Mouse (Mus musculus) ES-E14 (cell line): ENCODE measurements around the gene Ralgps1. TPM values are rescaled to one million over a fixed set of nuclear protein-coding genes. Genes with fewer than 3 reads are reported as not detected.
"Not testable (repeated sequence)": the region's sequence is repeated elsewhere in the genome, so short reads cannot be mapped to it uniquely, and the experiment has no call there.

Experiments
- DNase-seq: peaks from one replicate; pipeline ENCODE4 v3.0.0-alpha.2; 2013; ENCODE audit warnings: low read depth, low spot score
- H3K27ac ChIP-seq: 2 replicates; pipeline ENCODE4 v1.5.1; 2012; ENCODE audit warnings: low read depth, mild to moderate bottlenecking, low read length, moderate library complexity, mixed read lengths; ENCODE audit not compliant: poor library complexity, insufficient read depth, severe bottlenecking
- H3K36me3 ChIP-seq: 2 replicates; pipeline ENCODE4 v1.6.1; 2012; ENCODE audit warnings: mild to moderate bottlenecking, low read length, moderate library complexity, mixed read lengths; ENCODE audit not compliant: control insufficient read depth, poor library complexity, insufficient read depth, severe bottlenecking
- H3K4me1 ChIP-seq, 2 experiments: fragments of 150-350 bp in 1 of 2; sonication (generic) in 1 of 2; 2 replicates each; pipeline ENCODE4 v1.6.1; 2012; ENCODE audit warnings: low read length in 2 of 2, mild to moderate bottlenecking in 1 of 2, mixed read lengths in 1 of 2; ENCODE audit not compliant: control insufficient read depth in 2 of 2, insufficient read depth in 2 of 2, poor library complexity in 1 of 2
- H3K4me3 ChIP-seq, 2 experiments: fragments of 150-350 bp in 1 of 2; sonication (generic) in 1 of 2; 2 replicates each; pipeline ENCODE4 v1.5.1; 2012; ENCODE audit warnings: low read length in 2 of 2, low read depth in 1 of 2, mild to moderate bottlenecking in 1 of 2, mixed read lengths in 1 of 2; ENCODE audit not compliant: insufficient read depth in 1 of 2, poor library complexity in 1 of 2, severe bottlenecking in 1 of 2
- H3K9ac ChIP-seq: 2 replicates; pipeline ENCODE4 v1.6.1; 2012; ENCODE audit warnings: low read depth, mild to moderate bottlenecking, low read length, mixed read lengths; ENCODE audit not compliant: poor library complexity, insufficient read depth, severe bottlenecking
- H3K9me3 ChIP-seq: fragments of 150-350 bp; sonication (generic); 2 replicates; pipeline ENCODE4 v1.6.1; 2012; ENCODE audit warnings: low read depth, mild to moderate bottlenecking, low read length; ENCODE audit not compliant: control insufficient read depth, insufficient read depth
- CHD2 ChIP-seq: IDR thresholded peaks from 2 replicates; pipeline ENCODE4 v1.6.1; 2014; ENCODE audit warnings: mild to moderate bottlenecking, low read depth, low read length, inconsistent platforms
- HCFC1 ChIP-seq: IDR thresholded peaks from 2 replicates; pipeline ENCODE4 v1.6.1; 2012; ENCODE audit warnings: low read length, inconsistent platforms, borderline replicate concordance; ENCODE audit not compliant: insufficient read depth
- MAFK ChIP-seq: IDR thresholded peaks from 2 replicates; pipeline ENCODE4 v1.6.1; 2014; ENCODE audit warnings: mild to moderate bottlenecking, low read depth, low read length, inconsistent platforms; ENCODE audit not compliant: insufficient read depth
- ZC3H11A ChIP-seq: IDR thresholded peaks from 2 replicates; pipeline ENCODE4 v1.6.1; 2012; ENCODE audit warnings: low read depth, mild to moderate bottlenecking, inconsistent platforms, low read length, borderline replicate concordance
- ZNF384 ChIP-seq: IDR thresholded peaks from 2 replicates; pipeline ENCODE4 v1.6.1; 2012; ENCODE audit warnings: low read depth, low read length, inconsistent platforms
- in situ Hi-C, 2 experiments: fragments of 600-800 bp; cut with MboI; formaldehyde crosslinking; loops; one replicate each; pipeline ENCODE4 v1.15.1; 2025; ENCODE audit warnings: low sequenced_read_pairs in 2 of 2, inconsistent platforms in 1 of 2; ENCODE audit not compliant: unreplicated experiment in 2 of 2
- total RNA-seq: library from RNA; depleted of rRNA; stranded (reverse); fragments of 300-350 nt; gene quantifications from 2 replicates; pipeline ENCODE4 v1.2.3, GENCODE M21; 2012

Gene Ralgps1
- total RNA-seq, 1 experiment, result 5.4 TPM

DNA sequence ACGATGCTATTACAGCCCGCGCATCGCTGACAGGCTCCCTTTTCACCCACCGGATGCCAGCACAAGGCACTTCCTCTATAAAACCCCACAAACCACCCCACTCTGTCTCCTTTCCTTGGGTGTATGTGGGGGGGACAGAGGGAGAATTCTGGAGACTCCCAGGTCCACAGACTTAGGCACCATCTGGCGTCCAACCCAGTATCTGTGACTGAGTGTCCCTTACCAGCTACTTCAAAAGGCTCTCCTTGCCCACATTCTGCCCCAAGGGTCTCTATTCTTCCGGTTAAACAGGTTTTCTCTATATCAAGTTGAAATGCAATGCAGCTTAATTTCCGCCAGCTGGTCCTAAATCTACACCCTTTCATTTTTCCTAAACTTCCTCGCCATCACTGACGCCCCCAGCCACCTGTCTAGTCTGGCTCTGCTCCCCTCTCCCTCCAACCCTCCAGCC, 276.0 kb downstream of the Ralgps1 start:
- Histone ChIP-seq H3K27ac (no peak overlapping the region), H3K4me3 (no peak overlapping the region), H3K9me3 (no peaks in the 10 kb centered on the region), H3K4me1 (no peaks in the 10 kb centered on the region), H3K36me3 (no peaks in the 10 kb centered on the region), H3K9ac (no peak overlapping the region)
- TF ChIP-seq ZNF384 (no peak), HCFC1 (no peak)
- DNase-seq, result no peak
- in situ Hi-C loops, result no loop called here

DNA sequence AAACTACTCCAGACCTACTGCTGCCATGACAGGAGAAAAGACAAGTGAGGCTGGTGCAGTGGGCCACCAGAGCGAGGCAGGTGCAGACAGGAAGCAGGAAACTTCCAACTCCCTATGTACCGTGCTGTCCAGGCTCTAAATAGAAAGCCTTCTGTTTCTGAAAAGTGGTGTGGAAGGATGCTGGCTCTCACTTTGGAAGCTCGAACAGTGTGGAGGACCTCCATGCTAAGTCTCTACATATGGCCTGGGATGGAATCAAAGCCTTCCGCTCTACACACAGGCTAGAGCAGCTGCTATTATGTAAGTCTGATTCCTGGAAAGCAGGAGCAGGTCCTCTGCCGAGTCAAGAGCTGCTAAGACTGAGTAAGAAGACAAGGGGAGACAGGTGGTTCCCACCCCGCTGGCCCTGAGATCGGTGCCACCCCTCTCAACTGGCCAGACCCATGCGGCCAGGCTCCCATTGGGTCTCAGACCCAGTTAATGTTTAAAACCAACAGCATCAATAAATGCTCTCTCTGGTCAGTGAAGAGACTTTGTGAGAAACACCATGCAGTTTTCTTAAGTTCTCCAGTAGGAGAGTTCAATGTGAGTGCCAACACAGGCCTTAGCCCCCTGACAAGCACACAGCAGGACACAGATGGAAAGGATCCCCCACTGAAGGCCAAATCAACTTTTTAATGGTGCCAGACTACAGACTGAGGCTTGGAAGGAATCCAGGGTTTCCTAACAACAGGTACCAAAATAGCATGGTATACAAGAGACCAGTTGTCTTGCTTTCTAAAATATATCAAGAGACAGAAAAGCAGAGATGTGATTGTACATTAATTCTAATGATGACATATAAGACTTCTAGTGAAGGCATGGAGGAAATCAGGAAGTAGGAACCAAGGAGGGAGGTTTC, 280.4 kb downstream of the Ralgps1 start:
- Histone ChIP-seq H3K9me3 (no peaks in the 10 kb centered on the region), H3K36me3 (no peaks in the 10 kb centered on the region), H3K4me3 (no peak overlapping the region), H3K9ac (no peak overlapping the region), H3K4me1 (no peaks in the 10 kb centered on the region), H3K27ac (no peak overlapping the region)
- in situ Hi-C loops, result no loop called here
- TF ChIP-seq ZC3H11A, result no peak
- TF ChIP-seq ZNF384, result no peak
- no peak for TF ChIP-seq MAFK
- no peak for TF ChIP-seq CHD2
- no peak for TF ChIP-seq HCFC1
- DNase-seq, result no peak

DNA sequence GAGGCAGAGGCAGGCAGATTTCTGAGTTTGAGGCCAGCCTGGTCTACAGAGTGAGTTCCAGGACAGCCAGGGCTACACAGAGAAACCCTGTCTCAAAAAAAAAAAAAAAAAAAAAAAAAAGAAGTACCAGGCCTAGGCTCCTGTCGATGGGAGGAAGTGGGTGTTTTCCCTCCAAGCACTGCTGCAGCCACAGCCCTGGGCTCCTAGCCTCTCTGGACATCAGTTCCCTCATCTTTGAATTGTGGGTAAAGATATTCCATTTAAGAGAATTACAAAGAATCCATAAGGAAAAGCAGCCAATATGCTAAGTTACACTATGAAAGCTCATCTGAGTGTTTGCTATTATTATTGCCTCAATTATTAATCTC, 281.3 kb downstream of the Ralgps1 start:
- H3K36me3 ChIP-seq, H3K27ac ChIP-seq, H3K4me3 ChIP-seq, H3K9ac ChIP-seq, H3K4me1 ChIP-seq, in situ Hi-C loops, DNase-seq, H3K9me3 ChIP-seq: not testable (repeated sequence)

DNA sequence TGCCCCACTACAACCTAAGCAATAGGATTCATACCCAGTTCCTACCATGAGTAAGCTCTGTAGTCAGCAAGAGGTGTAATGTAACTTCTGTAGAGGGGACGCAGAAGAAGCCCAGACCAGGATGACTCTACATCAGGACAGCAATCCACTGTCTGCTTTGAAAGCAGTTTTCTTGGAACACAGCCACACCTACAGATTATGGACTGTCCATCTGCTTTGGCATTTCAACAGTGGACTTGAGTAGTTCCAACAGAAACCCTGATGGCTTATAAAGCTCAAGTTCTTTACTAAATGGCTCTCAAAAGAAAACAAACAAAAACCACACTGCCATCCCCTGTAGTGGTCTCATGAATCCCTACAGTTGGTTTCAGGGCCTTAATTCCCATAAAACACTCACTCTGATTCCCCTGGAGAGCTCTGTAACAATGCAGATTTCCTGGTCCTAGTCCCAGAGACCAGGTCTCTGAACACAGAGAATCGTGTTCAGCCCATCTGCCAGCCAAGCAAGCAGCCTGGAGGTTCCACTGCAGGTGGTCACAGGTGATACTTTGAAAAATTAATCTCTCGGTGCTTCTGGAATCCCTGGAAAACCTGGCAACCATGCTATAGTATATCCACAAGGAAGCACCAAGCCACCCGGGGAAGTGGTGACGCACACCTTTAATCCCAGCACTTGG, 281.8 kb downstream of the Ralgps1 start:
- H3K36me3 ChIP-seq, result no peaks in the 10 kb centered on the region
- TF ChIP-seq MAFK (no peak), ZC3H11A (no peak), CHD2 (no peak), ZNF384 (no peak), HCFC1 (no peak)
- no peak overlapping the region for H3K27ac ChIP-seq
- H3K9me3 ChIP-seq, result no peaks in the 10 kb centered on the region
- H3K9ac ChIP-seq, result no peak overlapping the region
- DNase-seq, result no peak
- H3K4me3 ChIP-seq, result no peak overlapping the region
- no peaks in the 10 kb centered on the region for H3K4me1 ChIP-seq
- in situ Hi-C loops, result no loop called here
